Mouse (Mus musculus): ENCODE measurements around the gene Scaper. TPM values are rescaled to one million over a fixed set of nuclear protein-coding genes. Genes with fewer than 3 reads are reported as not detected.

Gene Scaper
- polyA plus RNA-seq, 1 experiment from 2014 or later = 9.4 TPM

DNA sequence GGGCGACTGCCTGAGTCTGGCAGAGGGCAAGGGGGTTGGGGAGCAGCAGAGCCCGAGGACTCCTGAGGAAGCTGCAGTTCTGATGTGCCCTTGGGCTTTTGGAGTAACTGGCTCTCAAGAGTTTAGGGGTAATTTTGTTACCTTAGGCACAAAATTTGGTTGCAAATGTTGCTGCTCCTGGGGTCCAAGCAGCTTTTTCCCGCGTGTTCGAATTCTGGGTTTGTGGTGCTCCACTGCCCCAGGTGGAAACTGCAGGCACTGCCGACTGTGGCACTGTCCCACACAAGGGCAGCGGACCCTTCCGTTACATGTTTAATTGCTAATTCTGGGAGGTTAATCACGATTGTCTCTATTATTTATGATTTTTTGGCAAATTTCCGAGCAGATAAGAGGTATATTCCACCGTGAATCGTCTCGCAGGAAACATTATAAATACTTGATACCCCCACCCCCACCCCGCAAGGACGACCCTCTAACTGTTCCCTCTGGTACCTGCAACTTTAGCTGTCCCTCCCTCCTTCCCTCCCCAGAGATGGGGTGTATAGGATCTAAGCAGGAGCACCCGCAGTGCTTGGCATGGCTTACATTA, 388.5 kb downstream of the Scaper start:
- DNase-seq (ENCODE audit: low spot score) (no peak), ATAC-seq (replicated peaks; ENCODE audit: low FRiP score, low read depth) (no peak)
- WGBS = 5% methylated on average over 16 of the region's 16 CpGs
- H3K4me1 ChIP-seq (replicated peaks; ENCODE audit: insufficient read depth, low read length) = peaks cover 15% of the 10 kb centered on the region
- no peaks in the 10 kb centered on the region for H3K9me3 ChIP-seq (replicated peaks; ENCODE audit: low read length)
- TF ChIP-seq CTCF (IDR thresholded peaks at IDR 0.05; ENCODE audit: low read depth) = peak; percentile 39; the same call in 1 of the 2 replicates
- H3K27ac ChIP-seq = no peak overlapping the region
- H3K36me3 ChIP-seq (ENCODE audit: insufficient read depth, low read length) = no peaks in the 10 kb centered on the region
- H3K4me2 ChIP-seq (ENCODE audit: low read length) = no peak overlapping the region
- H3K27me3 ChIP-seq (ENCODE audit: insufficient read depth, low read length) = peaks cover 47% of the 10 kb centered on the region
- H3K9ac ChIP-seq (ENCODE audit: low read depth, low read length) = no peak overlapping the region
- no peak overlapping the region for H3K4me3 ChIP-seq (replicated peaks; ENCODE audit: low read depth, low read length)

DNA sequence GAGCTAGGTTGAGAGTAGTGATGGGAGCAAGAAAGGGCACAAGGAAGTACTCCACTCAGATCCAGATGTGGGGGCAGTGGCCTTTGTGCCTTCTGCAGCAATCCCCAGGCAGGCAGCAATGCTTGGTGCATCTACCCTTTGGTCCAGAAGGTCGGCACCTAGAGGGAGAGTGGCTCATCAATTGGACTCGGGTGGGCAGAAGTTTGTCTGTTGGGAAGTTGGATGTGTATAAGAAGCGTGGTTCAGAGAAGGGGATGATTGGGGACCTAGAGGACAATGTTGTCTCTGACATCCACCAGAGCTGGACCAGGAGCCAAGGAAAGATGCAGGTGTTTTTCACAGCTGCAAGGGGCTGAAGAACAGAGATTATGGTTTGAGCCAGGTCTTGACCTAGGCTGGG, 389.0 kb downstream of the Scaper start:
- Histone ChIP-seq H3K9ac (ENCODE audit: low read depth, low read length) (no peak overlapping the region), H3K27ac (no peak overlapping the region), H3K36me3 (ENCODE audit: insufficient read depth, low read length) (no peaks in the 10 kb centered on the region), H3K4me3 (replicated peaks; ENCODE audit: low read depth, low read length) (no peak overlapping the region), H3K4me2 (ENCODE audit: low read length) (no peak overlapping the region), H3K27me3 (ENCODE audit: insufficient read depth, low read length) (peaks cover 52% of the 10 kb centered on the region), H3K9me3 (replicated peaks; ENCODE audit: low read length) (no peaks in the 10 kb centered on the region), H3K4me1 (replicated peaks; ENCODE audit: insufficient read depth, low read length) (peaks cover 20% of the 10 kb centered on the region)
- TF ChIP-seq CTCF (IDR thresholded peaks at IDR 0.05; ENCODE audit: low read depth) = no peak
- DNase-seq (ENCODE audit: low spot score) (no peak), ATAC-seq (replicated peaks; ENCODE audit: low FRiP score, low read depth) (no peak)
- 12% methylated on average over 3 of the region's 3 CpGs for WGBS

DNA sequence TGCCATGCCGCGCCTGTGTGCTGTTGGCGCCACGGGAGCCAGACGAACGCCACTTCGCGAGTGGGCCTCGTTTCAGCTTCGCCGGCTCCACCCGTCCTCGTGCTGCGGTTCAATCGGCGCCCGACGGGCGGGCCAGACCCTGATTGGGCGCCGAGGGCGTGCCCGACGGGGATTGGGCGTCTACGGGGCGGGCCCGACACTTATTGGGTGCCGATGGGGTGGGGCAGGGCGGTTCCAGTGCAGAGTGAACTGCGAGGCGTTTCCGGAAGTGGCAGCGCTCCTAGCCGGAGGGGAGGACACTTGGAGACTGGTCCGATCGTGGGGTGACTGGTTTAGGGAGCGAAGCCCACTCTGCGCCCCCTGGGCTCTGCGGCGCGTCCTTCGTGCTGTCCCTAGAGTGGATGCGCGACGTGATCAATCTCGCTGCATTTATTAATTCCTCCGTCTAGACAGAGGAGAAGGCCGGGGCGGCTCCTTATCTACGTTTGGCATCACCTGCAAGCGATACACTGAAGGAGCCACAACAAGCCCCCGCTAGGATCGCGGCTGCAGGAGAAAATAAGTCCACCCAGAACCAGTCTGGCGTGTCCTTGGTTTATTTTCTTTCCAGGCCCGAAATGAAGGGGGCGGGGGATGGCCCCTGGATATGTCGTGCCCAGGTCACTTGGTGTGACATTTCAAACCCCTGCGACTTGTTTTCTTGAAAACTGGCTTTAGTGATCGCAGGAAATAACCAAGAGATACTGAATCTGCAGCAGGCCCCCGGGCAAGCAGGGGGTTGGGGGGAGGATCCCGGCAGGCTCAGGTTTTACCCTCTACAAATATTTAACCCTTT, 391.5 kb downstream of the Scaper start:
- Histone ChIP-seq H3K9me3 (replicated peaks; ENCODE audit: low read length) (no peaks in the 10 kb centered on the region), H3K27ac (no peak overlapping the region), H3K9ac (ENCODE audit: low read depth, low read length) (no peak overlapping the region), H3K4me3 (replicated peaks; ENCODE audit: low read depth, low read length) (peak overlapping the region; percentile 21), H3K27me3 (ENCODE audit: insufficient read depth, low read length) (peaks cover 69% of the 10 kb centered on the region), H3K4me2 (ENCODE audit: low read length) (peak overlapping the region; percentile 49), H3K4me1 (replicated peaks; ENCODE audit: insufficient read depth, low read length) (peaks cover 28% of the 10 kb centered on the region), H3K36me3 (ENCODE audit: insufficient read depth, low read length) (no peaks in the 10 kb centered on the region)
- WGBS = 3% methylated on average over 63 of the region's 63 CpGs
- peak; percentile 68 for ATAC-seq (replicated peaks; ENCODE audit: low FRiP score, low read depth)
- TF ChIP-seq CTCF (IDR thresholded peaks at IDR 0.05; ENCODE audit: low read depth) = no peak
- peak; percentile 54 for DNase-seq (ENCODE audit: low spot score)

DNA sequence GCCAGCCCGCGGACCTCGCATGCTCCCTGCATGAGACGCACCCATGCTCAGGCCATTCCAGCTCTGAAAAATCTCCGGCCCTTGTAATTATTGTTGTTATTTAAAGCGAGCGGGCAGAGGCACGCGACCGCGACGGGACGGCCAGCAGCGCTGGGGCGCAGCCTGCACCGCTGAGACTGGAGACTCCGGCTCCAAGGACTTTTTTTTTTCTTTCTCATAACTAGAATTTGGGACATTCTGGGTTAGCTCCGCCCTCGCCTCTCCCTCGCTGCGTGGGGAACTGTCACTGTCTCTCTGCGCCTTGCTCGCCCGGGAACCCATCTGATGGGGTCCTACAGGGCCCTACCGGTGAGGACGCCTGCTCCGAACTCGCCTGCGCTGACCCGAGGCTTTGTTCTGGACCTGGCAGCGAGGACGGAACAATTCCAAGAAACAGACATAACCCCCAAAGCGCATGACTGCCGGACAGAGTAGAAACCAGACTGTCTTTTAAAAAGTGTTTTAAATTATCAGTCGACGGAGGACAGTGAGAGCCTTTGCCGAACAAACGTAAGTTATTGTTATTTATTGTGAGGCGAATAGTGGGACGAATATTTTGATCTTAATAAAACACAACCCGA, 392.3 kb downstream of the Scaper start:
- Histone ChIP-seq H3K9ac (ENCODE audit: low read depth, low read length) (no peak overlapping the region), H3K9me3 (replicated peaks; ENCODE audit: low read length) (no peaks in the 10 kb centered on the region), H3K27ac (no peak overlapping the region), H3K36me3 (ENCODE audit: insufficient read depth, low read length) (no peaks in the 10 kb centered on the region), H3K4me3 (replicated peaks; ENCODE audit: low read depth, low read length) (peak overlapping the region; percentile 21; the same call in 1 of the 2 replicates), H3K4me1 (replicated peaks; ENCODE audit: insufficient read depth, low read length) (peaks cover 32% of the 10 kb centered on the region), H3K27me3 (ENCODE audit: insufficient read depth, low read length) (peaks cover 76% of the 10 kb centered on the region), H3K4me2 (ENCODE audit: low read length) (peak overlapping the region; percentile 49)
- 5% methylated on average over 41 of the region's 41 CpGs for WGBS
- peak; percentile 19 for DNase-seq (ENCODE audit: low spot score)
- ATAC-seq (replicated peaks; ENCODE audit: low FRiP score, low read depth) = no peak
- no peak for TF ChIP-seq CTCF (IDR thresholded peaks at IDR 0.05; ENCODE audit: low read depth)

DNA sequence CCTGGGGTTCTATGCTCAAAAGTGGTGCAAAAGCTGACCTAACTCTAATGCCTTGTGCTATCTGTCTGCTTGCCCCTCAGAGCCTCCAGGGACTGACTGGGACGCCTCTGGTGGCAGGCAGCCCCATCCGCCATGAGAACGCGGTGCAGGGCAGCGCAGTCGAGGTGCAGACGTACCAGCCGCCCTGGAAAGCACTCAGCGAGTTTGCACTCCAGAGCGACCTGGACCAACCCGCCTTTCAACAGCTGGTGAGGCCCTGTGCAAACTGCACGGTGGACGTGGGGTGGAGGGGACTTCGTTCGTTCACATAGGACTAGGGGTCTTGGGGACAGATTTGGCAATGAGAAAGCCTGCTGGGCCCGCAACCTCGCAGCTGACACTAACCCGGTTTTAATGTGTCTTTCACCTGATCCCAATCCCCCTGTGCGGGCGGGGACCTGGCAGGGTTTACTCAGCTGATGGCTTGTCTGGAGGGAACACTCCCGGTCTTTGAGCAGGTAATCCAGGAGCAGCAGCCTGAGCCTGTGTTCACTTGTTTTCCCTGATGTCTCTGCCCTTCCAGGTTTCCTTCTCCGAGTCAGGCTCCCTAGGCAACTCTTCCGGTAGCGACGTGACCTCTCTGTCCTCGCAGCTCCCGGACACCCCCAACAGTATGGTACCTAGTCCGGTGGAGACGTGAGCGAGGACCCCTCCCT, 392.9 kb downstream of the Scaper start:
- 3% methylated on average over 30 of the region's 30 CpGs for WGBS
- H3K4me2 ChIP-seq (ENCODE audit: low read length) = peak overlapping the region; percentile 49
- H3K27me3 ChIP-seq (ENCODE audit: insufficient read depth, low read length) = peaks cover 77% of the 10 kb centered on the region
- no peak for ATAC-seq (replicated peaks; ENCODE audit: low FRiP score, low read depth)
- no peak overlapping the region for H3K9ac ChIP-seq (ENCODE audit: low read depth, low read length)
- DNase-seq (ENCODE audit: low spot score) = peak; percentile 24
- H3K27ac ChIP-seq = no peak overlapping the region
- no peaks in the 10 kb centered on the region for H3K9me3 ChIP-seq (replicated peaks; ENCODE audit: low read length)
- no peak for TF ChIP-seq CTCF (IDR thresholded peaks at IDR 0.05; ENCODE audit: low read depth)
- H3K4me3 ChIP-seq (replicated peaks; ENCODE audit: low read depth, low read length) = 0 out of 2 replicates have a peak overlapping the region, but pooled peaks have one; percentile 6
- H3K36me3 ChIP-seq (ENCODE audit: insufficient read depth, low read length) = no peaks in the 10 kb centered on the region
- H3K4me1 ChIP-seq (replicated peaks; ENCODE audit: insufficient read depth, low read length) = peaks cover 32% of the 10 kb centered on the region
